Mouse (Mus musculus) neutrophil, adult 65 days (primary cell): ENCODE measurements around the gene Olfr1370. TPM values are rescaled to one million over a fixed set of nuclear protein-coding genes. Genes with fewer than 3 reads are reported as not detected.

Experiments
- total RNA-seq: library from RNA; stranded (reverse); gene quantifications from 2 replicates; pipeline ENCODE4 v1.2.4, GENCODE M21; 2023

Olfr1370 gene
- total RNA-seq: not detected in 2 replicates

GRCm38 (mm10) chr13:21074847-21075246 is at the start of gene Olfr1370:
Olfr1370 (minus strand) TSS chr13:21074947.

GRCm38 (mm10) chr13:21111183-21111582 is 36.4 kb upstream of the Olfr1370 start, which contains the start of gene Olfr1369-ps1:
Olfr1369-ps1 (plus strand) TSS chr13:21111483.

Other genes starting within 250 kb of the Olfr1370 start
- not detected in 2 replicates for gene Olfr1369-ps1, start 36.5 kb upstream of the Olfr1370 start, total RNA-seq
- not detected in 2 replicates for gene Olfr263, start 54.7 kb upstream of the Olfr1370 start, total RNA-seq
- gene Olfr1368, start 70.9 kb upstream of the Olfr1370 start, total RNA-seq: not detected in 2 replicates
- gene Trim27, start 104.5 kb upstream of the Olfr1370 start, total RNA-seq: 35.7 and 48.7 TPM in 2 replicates
- gene Gpx5, start 217.8 kb upstream of the Olfr1370 start, total RNA-seq: not detected in 2 replicates
- gene Gpx6, start 237.2 kb upstream of the Olfr1370 start, total RNA-seq: not detected in 2 replicates